Mouse (Mus musculus): ENCODE results near the gene Olfr558.

Olfr558 gene

DNA sequence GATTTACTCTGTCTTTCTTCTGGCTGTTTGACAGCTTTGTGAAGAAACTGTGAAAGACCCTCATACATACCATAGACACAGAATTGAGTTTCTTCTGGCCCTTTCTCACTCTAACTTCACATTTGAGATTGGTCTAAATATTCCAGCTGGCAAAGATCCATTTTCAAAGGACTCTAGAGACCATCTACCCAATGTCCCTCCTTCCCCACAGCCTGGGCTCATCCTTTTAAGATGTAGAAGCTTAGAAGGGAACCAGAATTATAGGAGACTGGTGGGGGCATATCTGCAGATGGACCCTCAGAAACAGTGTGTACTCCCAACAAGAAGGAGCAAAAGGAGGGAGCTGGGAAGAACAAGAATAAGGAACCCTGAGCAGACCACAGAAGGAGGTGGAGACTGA is at the start of gene Olfr558:
Olfr558 (plus strand) TSS at position 301 of the 400 bp plus-strand sequence.
- in situ Hi-C loops (cut with MboI, MseI) = no loop called here

GRCm38 (mm10) chr7:102658523-102658922 is 43.5 kb upstream of the Olfr558 start, which contains the start of gene Olfr555:
Olfr555 (plus strand) TSS chr7:102658823.
- in situ Hi-C loops (cut with MboI, MseI) = no loop called here

- in situ Hi-C loops (cut with MboI, MseI) = loop anchor here (10.0 kb wide), 1 partner anchor 250 kb away; the partner anchor contains the start of gene Olfr571
Observed at GRCm38 (mm10) chr7:102664599-102664998, 37.4 kb upstream of the Olfr558 start, which contains the start of gene Olfr556. Olfr556 (plus strand) TSS chr7:102664899.

DNA sequence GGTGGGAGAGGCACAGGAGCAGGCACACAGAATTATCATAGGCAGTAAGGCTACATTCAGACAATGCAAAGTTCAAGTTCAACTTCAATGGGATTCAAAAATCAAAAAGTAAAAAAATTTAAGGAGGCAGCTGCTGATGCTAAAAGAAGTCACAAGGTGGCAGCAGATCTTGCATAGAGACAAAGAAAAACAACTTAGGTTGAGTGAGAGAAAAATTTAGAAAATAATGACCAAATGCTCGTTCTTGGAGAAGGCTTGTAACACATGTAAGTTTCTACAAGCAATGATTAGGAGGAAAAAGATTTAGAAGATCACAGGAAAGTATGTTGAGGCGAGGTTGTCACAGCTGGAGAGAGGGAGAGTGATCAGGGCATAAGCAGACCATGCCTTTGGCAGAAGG is 36.6 kb upstream of the Olfr558 start:
- in situ Hi-C loops (cut with MboI, MseI) = loop anchor here (10.0 kb wide), 1 partner anchor 249 kb away; the partner anchor contains the start of gene Olfr571

GRCm38 (mm10) chr7:102676225-102676624 is 25.8 kb upstream of the Olfr558 start:
- in situ Hi-C loops (cut with MboI, MseI) = no loop called here

- in situ Hi-C loops (cut with MboI, MseI) = no loop called here
Observed at GRCm38 (mm10) chr7:102681916-102682315, 20.1 kb upstream of the Olfr558 start.

- in situ Hi-C loops (cut with MboI, MseI) = no loop called here
Observed at GRCm38 (mm10) chr7:102686944-102687501, 15.0 kb upstream of the Olfr558 start, which contains the start of gene Trim68. Trim68 (minus strand) TSS chr7:102687327.

DNA sequence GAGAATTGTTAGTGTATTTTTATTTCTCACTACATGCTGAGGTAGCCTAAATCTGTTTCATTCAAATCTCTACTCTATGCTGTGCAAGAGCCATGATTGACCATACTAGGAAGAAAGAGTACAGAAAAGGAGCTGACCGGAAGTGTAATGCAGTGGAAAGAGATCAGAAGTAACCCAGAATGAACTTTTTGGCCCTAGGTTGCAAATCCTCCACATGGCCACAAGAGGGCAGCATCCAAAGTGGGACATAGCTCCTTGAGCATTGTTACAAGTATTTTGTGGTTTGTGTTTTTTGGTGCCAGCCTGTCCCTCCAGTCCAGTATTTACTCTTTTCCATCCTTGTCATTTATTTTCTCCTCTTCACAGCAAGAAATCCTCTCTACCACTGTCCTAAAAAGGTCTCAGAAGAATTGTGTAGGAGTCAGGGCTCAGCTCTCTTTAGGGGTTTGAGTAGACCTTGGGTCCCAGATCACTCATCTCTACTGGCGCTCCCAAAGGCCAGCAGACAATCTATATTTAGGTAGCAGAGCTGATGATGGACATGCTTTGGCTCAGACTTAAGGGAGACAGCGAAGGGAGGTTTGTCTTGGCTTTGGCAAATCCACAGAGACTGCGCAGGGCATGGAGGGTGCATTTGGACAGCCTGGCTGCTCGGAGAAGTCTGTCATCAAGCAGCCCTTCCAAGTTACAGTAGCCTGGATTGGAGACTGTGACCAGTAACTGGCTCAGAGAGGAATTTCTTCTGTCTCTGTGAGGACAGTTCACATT is 6.5 kb upstream of the Olfr558 start, which contains the start of gene Olfr557:
Olfr557 (plus strand) TSS at position 553 of the 768 bp plus-strand sequence.
- in situ Hi-C loops (cut with MboI, MseI) = loop anchor here (5.0 to 10.0 kb wide), 3 partner anchors 181 to 1212 kb away; no protein-coding TSS in a partner anchor

DNA sequence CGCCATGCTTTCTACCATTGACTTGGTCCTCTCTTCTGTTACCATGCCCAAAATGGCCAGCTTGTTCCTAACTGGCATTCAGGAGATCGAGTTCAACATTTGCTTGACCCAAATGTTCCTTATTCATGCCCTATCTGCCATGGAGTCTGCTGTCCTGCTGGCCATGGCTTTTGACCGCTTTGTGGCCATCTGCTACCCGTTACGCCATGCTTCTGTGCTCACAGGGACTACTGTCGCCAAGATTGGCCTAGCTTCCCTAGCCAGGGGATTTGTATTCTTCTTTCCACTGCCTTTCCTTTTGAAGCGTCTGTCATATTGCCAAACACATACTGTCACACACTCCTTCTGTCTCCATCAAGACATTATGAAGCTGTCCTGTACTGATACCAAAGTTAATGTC is 3.6 kb upstream of the Olfr558 start:
- in situ Hi-C loops (cut with MboI, MseI) = loop anchor here (5.0 to 10.0 kb wide), 3 partner anchors 184 to 1209 kb away; no protein-coding TSS in a partner anchor

DNA sequence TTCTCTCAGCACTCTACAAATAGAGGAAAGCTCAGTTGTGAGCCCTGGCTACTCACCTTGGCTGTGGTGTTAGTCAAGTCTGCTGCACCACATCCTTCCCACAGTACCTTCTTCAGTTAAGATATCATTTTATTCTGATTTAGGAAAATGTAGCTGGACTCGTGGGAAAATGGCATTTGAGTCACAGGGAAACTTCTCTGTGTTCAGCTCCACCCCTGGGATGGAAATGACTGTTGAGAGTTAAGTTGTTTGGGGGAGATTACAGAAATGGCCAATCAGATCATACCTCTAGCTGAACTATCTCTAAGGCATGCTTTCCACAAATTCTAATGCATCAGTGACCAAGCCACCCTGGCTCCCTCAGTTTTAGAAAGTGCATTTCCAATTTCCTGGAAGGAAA is 17.0 kb downstream of the Olfr558 start, which contains the start of gene Olfr33:
Olfr33 (minus strand) TSS at position 101 of the 400 bp plus-strand sequence.
- in situ Hi-C loops (cut with MboI, MseI) = no loop called here

DNA sequence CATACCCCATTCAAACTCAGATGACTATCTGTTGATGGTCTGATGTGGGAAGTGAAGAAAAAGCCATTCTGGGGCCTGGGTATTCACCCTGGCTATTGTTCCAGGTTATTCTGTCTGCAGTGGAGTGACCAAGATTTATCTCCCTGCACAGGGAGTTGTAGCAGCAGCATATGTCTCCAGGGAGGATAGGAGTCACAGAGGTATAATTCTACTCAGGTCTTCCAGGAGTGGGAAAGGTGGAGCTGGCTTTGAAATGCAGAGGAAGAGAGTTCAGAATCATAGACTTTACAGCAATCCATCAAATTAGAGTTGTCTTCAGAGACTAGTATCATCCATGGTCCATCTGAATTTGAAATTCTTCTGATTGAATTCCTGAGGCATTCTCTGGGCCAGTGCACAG is 25.4 kb downstream of the Olfr558 start, which contains the start of gene Olfr559:
Olfr559 (minus strand) TSS at position 101 of the 400 bp plus-strand sequence.
- in situ Hi-C loops (cut with MboI, MseI) = no loop called here

GRCm38 (mm10) chr7:102733793-102734192 is 31.8 kb downstream of the Olfr558 start:
- in situ Hi-C loops (cut with MboI, MseI) = no loop called here

GRCm38 (mm10) chr7:102737705-102738104 is 35.7 kb downstream of the Olfr558 start:
- in situ Hi-C loops (cut with MboI, MseI) = no loop called here

DNA sequence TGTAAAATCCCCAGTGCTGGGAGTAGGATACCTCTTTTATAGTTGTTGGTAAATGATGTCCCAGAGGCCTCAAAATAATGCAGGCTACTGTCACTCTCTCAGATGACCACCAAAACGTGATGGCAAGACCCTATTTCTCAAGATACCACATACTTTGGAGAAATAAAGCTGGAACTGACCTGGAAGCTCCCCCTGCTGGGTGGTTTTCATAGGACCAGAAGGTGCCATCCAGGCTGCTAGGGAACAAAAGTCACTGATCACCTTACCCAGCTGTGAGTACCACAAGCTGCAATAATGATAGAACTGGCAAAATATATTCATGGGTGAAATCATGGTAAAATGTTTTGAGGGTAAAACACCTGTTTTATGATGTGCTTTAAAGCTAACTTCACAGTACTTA is 50.1 kb downstream of the Olfr558 start:
- in situ Hi-C loops (cut with MboI, MseI) = no loop called here

GRCm38 (mm10) chr7:102759266-102759665 is 57.3 kb downstream of the Olfr558 start, which contains the start of the genes Olfr560 and Olfr78:
Olfr560 (minus strand) TSS chr7:102759366.
Olfr78 (minus strand) TSS chr7:102759471.
- in situ Hi-C loops (cut with MboI, MseI) = no loop called here

Measured in T-helper 2 cell (primary cell).